Mouse (Mus musculus): Measurements from ENCODE around the gene Aff1.

Aff1 gene

DNA sequence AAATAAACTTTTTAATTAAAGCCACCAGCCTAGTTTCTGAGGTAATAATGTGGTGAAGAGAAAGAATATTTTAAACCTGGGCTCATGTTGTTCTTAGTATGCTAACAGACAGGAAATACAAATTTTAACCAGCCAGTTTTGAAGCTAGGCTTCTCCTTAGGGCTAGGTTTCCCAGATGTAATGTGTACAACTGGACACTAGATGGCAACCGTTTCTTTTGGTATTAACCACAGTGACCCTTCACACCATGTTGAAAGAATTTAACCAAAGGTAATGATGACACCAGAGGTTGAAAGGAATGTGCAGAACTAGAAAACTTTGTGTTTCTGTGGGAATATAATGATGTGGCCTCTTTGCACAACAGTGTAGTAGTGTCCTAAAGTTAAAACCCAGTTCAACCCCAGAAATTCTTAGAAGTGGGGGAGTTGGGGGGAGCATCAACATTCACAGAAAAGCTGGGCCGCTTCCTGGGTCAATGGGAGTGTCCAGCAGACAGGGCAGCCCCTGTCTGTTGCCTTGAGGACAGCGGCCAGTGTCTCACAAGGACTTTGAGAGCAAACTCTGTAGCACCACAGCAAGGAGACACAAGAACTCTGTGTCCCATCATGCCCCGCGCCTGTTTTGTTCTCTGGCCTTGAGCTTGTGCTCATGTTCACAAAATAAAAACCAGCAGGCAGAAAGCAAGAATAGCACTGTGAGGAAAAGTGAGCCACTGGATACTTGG is 164.3 kb downstream of the Aff1 start:
- intact Hi-C loops (cut with DNase I): loop anchor here (1.0 kb wide), 1 partner anchor 71 kb away; no protein-coding TSS in a partner anchor

DNA sequence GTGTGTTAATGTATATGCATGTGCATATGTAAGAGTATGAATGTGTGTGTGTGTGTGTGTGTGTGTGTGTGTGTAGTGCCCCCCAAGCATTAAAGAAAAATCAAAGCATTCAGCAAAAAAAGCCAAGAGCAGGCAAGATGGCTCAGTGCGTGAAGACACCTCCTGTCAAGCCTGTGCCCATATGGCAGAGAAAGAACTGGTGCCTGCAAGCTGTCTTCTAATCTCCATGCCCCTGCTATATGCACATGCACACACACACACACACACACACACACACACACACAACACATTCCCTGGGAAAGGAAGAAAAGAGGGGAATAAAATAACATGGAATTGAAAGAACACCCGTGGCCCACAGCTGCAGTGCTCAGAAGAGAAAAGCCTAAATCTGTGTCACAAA is 165.0 kb downstream of the Aff1 start:
- intact Hi-C loops (cut with DNase I): no loop called here

DNA sequence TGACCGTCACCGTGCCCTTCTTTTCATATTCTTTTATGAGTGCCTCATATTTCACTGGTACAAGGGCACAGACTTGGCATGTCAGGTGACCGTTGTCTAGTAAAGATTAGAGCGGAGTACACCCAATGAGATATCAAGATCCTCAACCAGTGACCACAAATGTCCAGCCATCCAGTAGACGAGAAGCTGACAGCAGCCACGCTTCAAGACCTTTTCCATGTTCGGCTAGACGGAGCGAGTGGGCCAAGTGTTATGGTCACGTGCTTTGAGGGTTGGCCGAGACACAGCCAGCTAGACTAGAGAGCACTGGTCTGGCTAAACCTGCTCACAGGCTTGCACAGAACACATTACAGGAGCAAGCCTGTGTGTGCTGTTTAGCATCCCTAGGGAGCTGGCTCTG is 168.4 kb downstream of the Aff1 start:
- intact Hi-C loops (cut with DNase I): no loop called here

DNA sequence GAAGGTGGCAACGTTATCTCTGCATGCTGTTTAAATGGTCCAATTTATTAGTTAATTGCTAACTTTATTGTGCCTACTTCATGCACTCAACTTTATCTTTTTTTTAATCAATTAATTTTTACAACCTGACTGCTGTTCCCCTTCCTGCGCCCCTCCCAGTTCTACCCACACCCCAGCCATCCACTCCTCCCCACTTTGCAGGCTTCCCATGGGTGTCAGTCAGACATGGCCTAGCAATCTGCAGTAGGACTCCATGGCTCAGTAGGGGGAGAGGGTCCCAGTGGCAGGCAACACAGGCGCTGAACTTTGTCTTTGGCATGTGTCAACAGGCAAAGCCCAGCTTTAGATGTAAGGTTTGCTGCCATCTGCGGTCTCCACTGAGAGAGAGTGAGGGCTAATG is 171.6 kb downstream of the Aff1 start:
- intact Hi-C loops (cut with DNase I): no loop called here

DNA sequence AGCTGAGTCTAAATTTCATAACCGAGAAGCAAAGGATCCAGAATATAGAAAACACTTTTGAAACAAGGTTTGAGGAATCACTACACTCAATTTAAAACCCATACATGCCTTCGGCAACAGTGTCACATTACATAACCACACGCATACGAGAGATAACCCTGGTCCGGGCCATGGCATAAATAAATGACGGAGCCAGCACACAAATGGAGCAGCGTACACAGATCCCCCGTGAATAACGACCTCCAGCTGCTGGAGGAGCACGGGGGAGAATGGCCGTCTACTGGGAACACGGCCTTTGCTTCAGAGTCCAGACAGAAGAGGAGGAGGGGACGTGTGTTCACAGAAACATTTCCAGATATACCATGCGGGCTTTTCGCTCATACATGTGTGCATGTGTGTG is 197.6 kb downstream of the Aff1 start:
- intact Hi-C loops (cut with DNase I): no loop called here

DNA sequence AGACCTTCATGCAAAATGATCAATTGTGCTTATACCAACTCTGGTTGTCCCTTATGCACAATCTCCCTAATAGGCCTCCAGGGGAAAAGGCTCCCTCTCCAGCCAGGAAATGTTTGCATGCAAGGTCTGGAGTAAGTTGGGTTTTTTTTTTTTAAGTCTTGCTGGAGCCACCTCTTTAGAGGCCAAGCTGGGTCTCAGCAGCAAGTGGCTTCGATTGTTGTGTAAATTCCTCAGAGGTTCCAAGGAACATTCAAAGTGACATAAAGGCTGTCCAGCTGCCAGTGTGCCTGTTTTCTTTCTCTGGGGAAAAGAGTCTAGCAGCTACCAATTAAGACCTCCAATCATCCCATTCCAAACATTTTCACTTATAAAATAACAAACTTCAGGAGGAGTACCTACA is 206.1 kb downstream of the Aff1 start:
- intact Hi-C loops (cut with DNase I): no loop called here
